Mouse (Mus musculus) layer of hippocampus, adult 8-10 months (tissue): ENCODE measurements around the gene Use1. TPM values are rescaled to one million over a fixed set of nuclear protein-coding genes. Genes with fewer than 3 reads are reported as not detected.

ENCODE experiments used
- DNase-seq, 2 experiments: peaks; one replicate each; pipeline ENCODE4 v3.0.0; 2022; ENCODE audit warnings: low spot score in 2 of 2
- total RNA-seq, 4 experiments: library from RNA; stranded (reverse); gene quantifications; 2 replicates each; pipeline ENCODE4 v1.2.4; 2022

Use1 gene
- total RNA-seq, 4 experiments from 2014 or later: 98.8 to 130 (median 117) TPM

GRCm38 (mm10) chr8:71401454-71401853, 34.8 kb downstream of the Use1 start:
- DNase-seq: peak in 1 of 2 experiments; percentile 9

GRCm38 (mm10) chr8:71402446-71402964, 35.9 kb downstream of the Use1 start:
- no peak for DNase-seq

- no peak for DNase-seq
Measured at GRCm38 (mm10) chr8:71403107-71403885, 36.6 kb downstream of the Use1 start.

DNA sequence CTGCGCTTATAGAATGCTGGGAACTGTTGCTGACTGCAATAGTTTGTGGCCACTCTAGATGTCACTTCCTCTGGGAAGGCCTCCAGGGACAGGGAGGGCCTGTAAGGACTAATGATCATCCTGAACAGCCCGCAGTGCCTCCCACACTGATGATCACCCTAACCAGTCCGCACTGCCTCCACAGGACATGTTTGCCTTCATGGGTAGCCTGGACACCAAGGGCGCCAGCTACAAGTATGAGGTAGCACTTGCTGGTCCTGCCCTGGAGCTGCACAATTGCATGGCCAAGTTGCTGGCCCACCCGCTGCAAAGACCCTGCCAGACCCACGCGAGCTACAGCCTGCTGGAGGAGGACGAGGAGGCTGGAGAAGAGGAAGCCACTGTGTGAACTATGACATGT, 37.4 kb downstream of the Use1 start:
- DNase-seq: no peak

- peak in 1 of 2 experiments; percentile 10 for DNase-seq
Measured at GRCm38 (mm10) chr8:71404951-71405351, 38.3 kb downstream of the Use1 start.

- peak; percentile 90 to 94 for DNase-seq
Measured at GRCm38 (mm10) chr8:71405401-71406098, 38.9 kb downstream of the Use1 start, which contains the start of gene Ankle1. TSS of gene Ankle1 (plus strand) at chr8:71406010.

GRCm38 (mm10) chr8:71406099-71407015, 39.7 kb downstream of the Use1 start:
- peak in 1 of 2 experiments; percentile 21 for DNase-seq

DNA sequence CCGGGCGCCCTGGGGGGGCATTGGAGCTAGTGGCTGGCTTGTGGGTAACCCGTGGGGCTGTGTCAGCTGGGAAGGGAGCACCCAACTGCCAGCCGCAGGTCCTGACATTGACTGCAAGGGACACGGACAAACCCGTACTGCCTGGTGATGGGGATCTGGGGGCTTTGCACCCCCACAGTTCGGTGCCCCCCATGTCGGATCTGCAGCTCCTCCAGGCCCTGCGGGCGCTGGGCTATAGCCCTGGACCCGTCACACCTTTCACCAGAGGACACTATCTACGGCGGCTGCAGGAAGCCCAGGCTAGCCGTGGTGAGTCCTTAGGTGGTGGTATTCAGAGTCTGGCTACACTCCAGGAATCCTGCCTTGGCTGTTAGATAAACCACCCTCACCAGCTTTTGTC, 40.8 kb downstream of the Use1 start:
- no peak for DNase-seq

- DNase-seq: no peak
Measured at GRCm38 (mm10) chr8:71408231-71408630, 41.6 kb downstream of the Use1 start.

- DNase-seq: no peak
Measured at GRCm38 (mm10) chr8:71411535-71412273, 45.1 kb downstream of the Use1 start.

Other genes with a start within 250 kb of the Use1 start
- gene Myo9b, start 94.1 kb upstream of the Use1 start, total RNA-seq: 10 to 100 TPM; 32.0 to 43.6 (median 36.9) TPM
- gene Haus8, start 93.9 kb upstream of the Use1 start, total RNA-seq: 10 to 100 TPM in 2 of 4 experiments, 1 to 10 TPM in 2; 9.2 to 13.0 (median 10.4) TPM
- gene Ocel1, start 4.5 kb downstream of the Use1 start, total RNA-seq: 10 to 100 TPM; 10.3 to 15.9 (median 14.1) TPM
- 10 to 100 TPM; 38.7 to 46.1 (median 41.2) TPM for gene Nr2f6, start 15.1 kb downstream of the Use1 start, total RNA-seq
- 1 to 10 TPM; 3.5 to 4.9 (median 4.1) TPM for gene Ushbp1, start 29.0 kb downstream of the Use1 start, total RNA-seq
- 100 to 1,000 TPM in 3 of 4 experiments, 10 to 100 TPM in 1; 95.9 to 110 (median 108) TPM for gene Babam1, start 30.0 kb downstream of the Use1 start, total RNA-seq
- under 1 TPM; 0.18 to 0.72 (median 0.27) TPM for gene Ankle1, start 39.2 kb downstream of the Use1 start, total RNA-seq
- 100 to 1,000 TPM; 200 to 255 (median 229) TPM for gene Abhd8, start 96.8 kb downstream of the Use1 start, total RNA-seq
- 10 to 100 TPM; 38.6 to 47.2 (median 46.2) TPM for gene Mrpl34, start 98.1 kb downstream of the Use1 start, total RNA-seq
- gene Dda1, start 102.4 kb downstream of the Use1 start, total RNA-seq: 10 to 100 TPM; 74.9 to 82.2 (median 79.0) TPM
- gene Ano8, start 119.1 kb downstream of the Use1 start, total RNA-seq: 10 to 100 TPM; 48.4 to 55.9 (median 51.6) TPM
- gene Gtpbp3, start 121.3 kb downstream of the Use1 start, total RNA-seq: 10 to 100 TPM; 28.8 to 42.3 (median 32.5) TPM
- 1 to 10 TPM; 6.2 to 9.6 (median 7.4) TPM for gene Plvap, start 144.9 kb downstream of the Use1 start, total RNA-seq
- gene Ccdc194, start 158.9 kb downstream of the Use1 start, total RNA-seq: not detected
- 10 to 100 TPM in 2 of 4 experiments, 1 to 10 TPM in 2; 4.1 to 23.3 (median 8.6) TPM for gene Bst2, start 170.6 kb downstream of the Use1 start, total RNA-seq
- 10 to 100 TPM; 32.6 to 43.7 (median 36.8) TPM for gene Mvb12a, start 176.1 kb downstream of the Use1 start, total RNA-seq
- gene Tmem221, start 192.0 kb downstream of the Use1 start, total RNA-seq: 1 to 10 TPM in 1 of 4 experiments, under 1 TPM in 3; 0.27 to 1.3 (median 0.54) TPM
- under 1 TPM in 2 of 4 experiments, not detected in 2; 0.14 to 0.28 TPM for gene Nxnl1, start 199.8 kb downstream of the Use1 start, total RNA-seq
- 100 to 1,000 TPM; 107 to 130 (median 117) TPM for gene Slc27a1, start 202.0 kb downstream of the Use1 start, total RNA-seq
- gene Pgls, start 225.3 kb downstream of the Use1 start, total RNA-seq: 10 to 100 TPM; 29.1 to 38.5 (median 33.6) TPM
- gene Fam129c, start 230.8 kb downstream of the Use1 start, total RNA-seq: 1 to 10 TPM; 2.0 to 4.6 (median 3.5) TPM
- 10 to 100 TPM; 53.2 to 59.7 (median 53.8) TPM for gene Colgalt1, start 244.2 kb downstream of the Use1 start, total RNA-seq